Mouse (Mus musculus): ENCODE measurements around the gene Selenoh.

Gene Selenoh

GRCm38 (mm10) chr2:84670569-84670933, at the start of gene Selenoh:
Gene Selenoh (minus strand): TSS chr2:84670770.
- peak; percentile 46 for DNase-seq (ENCODE audit: low read depth, low spot score)

GRCm38 (mm10) chr2:84717357-84717756, 46.8 kb upstream of the Selenoh start:
- no peak for DNase-seq (ENCODE audit: low read depth, low spot score)

GRCm38 (mm10) chr2:84716423-84717355, 46.1 kb upstream of the Selenoh start:
- DNase-seq (ENCODE audit: low read depth, low spot score): no peak

- DNase-seq (ENCODE audit: low read depth, low spot score): peak; percentile 98
Measured at GRCm38 (mm10) chr2:84715562-84716361, 45.2 kb upstream of the Selenoh start.

- DNase-seq (ENCODE audit: low read depth, low spot score): peak; percentile 98
Measured at GRCm38 (mm10) chr2:84714811-84715561, 44.4 kb upstream of the Selenoh start, which contains the start of gene Zdhhc5. Gene Zdhhc5 (minus strand): TSS chr2:84715180.

GRCm38 (mm10) chr2:84714422-84714810, 43.8 kb upstream of the Selenoh start:
- no peak for DNase-seq (ENCODE audit: low read depth, low spot score)

- DNase-seq (ENCODE audit: low read depth, low spot score): no peak
Measured at GRCm38 (mm10) chr2:84711898-84712297, 41.3 kb upstream of the Selenoh start.

GRCm38 (mm10) chr2:84707523-84707922, 37.0 kb upstream of the Selenoh start:
- no peak for DNase-seq (ENCODE audit: low read depth, low spot score)

GRCm38 (mm10) chr2:84705295-84705694, 34.7 kb upstream of the Selenoh start:
- DNase-seq (ENCODE audit: low read depth, low spot score): no peak

- no peak for DNase-seq (ENCODE audit: low read depth, low spot score)
Measured at GRCm38 (mm10) chr2:84704329-84704728, 33.8 kb upstream of the Selenoh start.

- DNase-seq (ENCODE audit: low read depth, low spot score): no peak
Measured at GRCm38 (mm10) chr2:84703497-84703896, 32.9 kb upstream of the Selenoh start.

GRCm38 (mm10) chr2:84695007-84695695, 24.6 kb upstream of the Selenoh start:
- DNase-seq (ENCODE audit: low read depth, low spot score): no peak

GRCm38 (mm10) chr2:84690050-84690449, 19.5 kb upstream of the Selenoh start:
- DNase-seq (ENCODE audit: low read depth, low spot score): no peak

- no peak for DNase-seq (ENCODE audit: low read depth, low spot score)
Measured at GRCm38 (mm10) chr2:84688080-84688844, 17.7 kb upstream of the Selenoh start.

- no peak for DNase-seq (ENCODE audit: low read depth, low spot score)
Measured at GRCm38 (mm10) chr2:84682605-84683183, 12.1 kb upstream of the Selenoh start.

- DNase-seq (ENCODE audit: low read depth, low spot score): no peak
Measured at GRCm38 (mm10) chr2:84679016-84679415, 8.4 kb upstream of the Selenoh start, which contains the start of gene Tmx2. Gene Tmx2 (minus strand): TSS chr2:84679140.

- DNase-seq (ENCODE audit: low read depth, low spot score): peak; percentile 98
Measured at GRCm38 (mm10) chr2:84677968-84678880, 7.7 kb upstream of the Selenoh start, which contains the start of the genes Gm28635 and Med19. Gene Gm28635 (minus strand): TSS chr2:84678041. Gene Med19 (plus strand): TSS chr2:84678402.

GRCm38 (mm10) chr2:84677270-84677967, 6.8 kb upstream of the Selenoh start:
- DNase-seq (ENCODE audit: low read depth, low spot score): no peak
